Mouse (Mus musculus) myocyte (in vitro differentiated cells): Measurements from ENCODE around the gene Tbxas1. TPM values are rescaled to one million over a fixed set of nuclear protein-coding genes. Genes with fewer than 3 reads are reported as not detected.

ENCODE experiments used
- H3K27me3 ChIP-seq: one replicate; pipeline ENCODE4 v1.6.1; 2011; ENCODE audit not compliant: control insufficient read depth, insufficient read depth, insufficient read length
- H3K36me3 ChIP-seq: one replicate; pipeline ENCODE4 v1.6.1; 2011; ENCODE audit not compliant: control insufficient read depth, insufficient read depth
- H3K4me2 ChIP-seq: one replicate; pipeline ENCODE4 v1.6.1; 2011; ENCODE audit warnings: low read depth, control low read depth
- H3K4me3 ChIP-seq: one replicate; pipeline ENCODE4 v1.5.1; 2011; ENCODE audit warnings: mild to moderate bottlenecking, control low read depth, moderate library complexity
- H3K79me2 ChIP-seq: one replicate; pipeline ENCODE4 v1.6.1; 2011; ENCODE audit not compliant: control insufficient read depth, insufficient read depth
- H3ac ChIP-seq: one replicate; pipeline ENCODE4 v1.6.1; 2011; ENCODE audit not compliant: control insufficient read depth, insufficient read length
- CEBPB ChIP-seq: IDR thresholded peaks from 2 replicates; pipeline ENCODE4 v1.6.1; 2011; ENCODE audit warnings: mild to moderate bottlenecking, moderate library complexity; ENCODE audit not compliant: poor library complexity, insufficient read depth, severe bottlenecking
- E2F4 ChIP-seq: IDR thresholded peaks from one replicate; pipeline ENCODE4 v1.6.1; 2011; ENCODE audit warnings: mild to moderate bottlenecking, control low read depth, moderate library complexity; ENCODE audit not compliant: insufficient read depth
- MAX ChIP-seq: IDR thresholded peaks from one replicate; pipeline ENCODE4 v1.6.1; 2011; ENCODE audit warnings: low read depth, mild to moderate bottlenecking, control low read depth
- MYOD1 ChIP-seq, 3 experiments: IDR thresholded peaks; one replicate each; pipeline ENCODE4 v1.6.1; 2011; ENCODE audit warnings: control low read depth in 2 of 3, low read depth in 2 of 3, mild to moderate bottlenecking in 2 of 3, moderate library complexity in 1 of 3; ENCODE audit not compliant: insufficient read length in 2 of 3, control insufficient read depth in 1 of 3
- MYOG ChIP-seq, 3 experiments: IDR thresholded peaks; one replicate each; pipeline ENCODE4 v1.6.1; 2011; ENCODE audit warnings: control low read depth in 2 of 3, low read depth in 2 of 3, mild to moderate bottlenecking in 2 of 3; ENCODE audit not compliant: insufficient read length in 2 of 3, control insufficient read depth in 1 of 3, insufficient read depth in 1 of 3
- POLR2A ChIP-seq: IDR thresholded peaks from one replicate; pipeline ENCODE4 v1.6.1; 2011; ENCODE audit warnings: low read depth, mild to moderate bottlenecking, control low read depth, moderate library complexity; ENCODE audit not compliant: insufficient read length
- POLR2AphosphoS2 ChIP-seq: IDR thresholded peaks from one replicate; pipeline ENCODE4 v1.6.1; 2011; ENCODE audit warnings: low read depth, control low read depth; ENCODE audit not compliant: insufficient read length
- REST ChIP-seq: IDR thresholded peaks from one replicate; pipeline ENCODE4 v1.6.1; 2011; ENCODE audit warnings: mild to moderate bottlenecking, control low read depth, moderate library complexity; ENCODE audit not compliant: insufficient read depth, insufficient read length
- SRF ChIP-seq: IDR thresholded peaks from one replicate; pipeline ENCODE4 v1.6.1; 2011; ENCODE audit warnings: low read depth; ENCODE audit not compliant: control insufficient read depth, insufficient read length
- TCF12 ChIP-seq: IDR thresholded peaks from one replicate; pipeline ENCODE4 v1.6.1; 2011; ENCODE audit warnings: mild to moderate bottlenecking, control low read depth; ENCODE audit not compliant: poor library complexity, insufficient read depth, severe bottlenecking
- TCF3 ChIP-seq: IDR thresholded peaks from one replicate; pipeline ENCODE4 v1.6.1; 2011; ENCODE audit warnings: low read depth, control low read depth; ENCODE audit not compliant: insufficient read length
- USF1 ChIP-seq: IDR thresholded peaks from one replicate; pipeline ENCODE4 v1.6.1; 2011; ENCODE audit warnings: low read depth, mild to moderate bottlenecking, control low read depth, moderate library complexity
- polyA plus RNA-seq: library from polyadenylated mRNA; unstranded; fragments of >200 nt; fragmentation: generic; extraction: Trizol; gene quantifications from one replicate; pipeline ENCODE4 v1.2.1, GENCODE M21; 2012; ENCODE audit warnings: missing spikeins

Tbxas1 gene
- polyA plus RNA-seq, 1 experiment = not detected

- H3K27me3 ChIP-seq = no peaks in the 10 kb centered on the region
- H3K79me2 ChIP-seq = peaks cover 55% of the 10 kb centered on the region
- peak overlapping the region; percentile 13 for H3K4me2 ChIP-seq
- H3ac ChIP-seq = no peak overlapping the region
- no peak overlapping the region for H3K4me3 ChIP-seq
- no peak for TF ChIP-seq TCF12
- peak; percentile 56 for TF ChIP-seq E2F4
- TF ChIP-seq POLR2A = no peak
- no peaks in the 10 kb centered on the region for H3K36me3 ChIP-seq
These were observed 45.8 kb upstream of the Tbxas1 start for GRCm38 (mm10) chr6:38829452-38829851.

GRCm38 (mm10) chr6:38833721-38834120 lies 41.5 kb upstream of the Tbxas1 start:
- no peak for TF ChIP-seq USF1
- no peak for TF ChIP-seq MAX
- TF ChIP-seq POLR2A = no peak
- TF ChIP-seq REST = no peak
- no peak for TF ChIP-seq MYOG (IDR thresholded peaks at IDR 0.05; ENCODE audit: control insufficient read depth in 1 of 3, insufficient read depth in 1 of 3, insufficient read length in 2 of 3, low read depth in 2 of 3)
- Histone ChIP-seq H3K36me3 (no peaks in the 10 kb centered on the region), H3K27me3 (no peaks in the 10 kb centered on the region), H3ac (no peak overlapping the region), H3K4me2 (no peak overlapping the region), H3K4me3 (no peak overlapping the region), H3K79me2 (peaks cover 40% of the 10 kb centered on the region)

GRCm38 (mm10) chr6:38834727-38835126 lies 40.5 kb upstream of the Tbxas1 start:
- TF ChIP-seq MYOD1 (IDR thresholded peaks at IDR 0.05; ENCODE audit: control insufficient read depth in 1 of 3, insufficient read length in 2 of 3, low read depth in 2 of 3) (no peak), TCF3 (no peak), MYOG (IDR thresholded peaks at IDR 0.05; ENCODE audit: control insufficient read depth in 1 of 3, insufficient read depth in 1 of 3, insufficient read length in 2 of 3, low read depth in 2 of 3) (no peak), SRF (no peak), CEBPB (no peak), POLR2AphosphoS2 (no peak), REST (no peak), MAX (no peak), TCF12 (no peak), USF1 (no peak), E2F4 (no peak), POLR2A (no peak)
- Histone ChIP-seq H3ac (no peak overlapping the region), H3K4me3 (no peak overlapping the region), H3K4me2 (no peak overlapping the region), H3K79me2 (peaks cover 38% of the 10 kb centered on the region), H3K27me3 (no peaks in the 10 kb centered on the region), H3K36me3 (no peaks in the 10 kb centered on the region)

- no peak overlapping the region for H3K4me3 ChIP-seq
- H3K27me3 ChIP-seq = no peaks in the 10 kb centered on the region
- TF ChIP-seq CEBPB = peak; percentile 85
- no peak for TF ChIP-seq MAX
- no peak for TF ChIP-seq TCF12
- no peak for TF ChIP-seq E2F4
- no peak for TF ChIP-seq TCF3
- no peak for TF ChIP-seq REST
- H3K79me2 ChIP-seq = peaks cover 38% of the 10 kb centered on the region
- no peaks in the 10 kb centered on the region for H3K36me3 ChIP-seq
- peak overlapping the region; percentile 25 for H3K4me2 ChIP-seq
- H3ac ChIP-seq = no peak overlapping the region
These were observed 40.0 kb upstream of the Tbxas1 start for GRCm38 (mm10) chr6:38835217-38835616.

- Histone ChIP-seq H3K4me3 (no peak overlapping the region), H3K4me2 (no peak overlapping the region), H3K36me3 (no peaks in the 10 kb centered on the region), H3K79me2 (peaks cover 42% of the 10 kb centered on the region), H3K27me3 (no peaks in the 10 kb centered on the region), H3ac (no peak overlapping the region)
- TF ChIP-seq MYOD1 (IDR thresholded peaks at IDR 0.05; ENCODE audit: control insufficient read depth in 1 of 3, insufficient read length in 2 of 3, low read depth in 2 of 3) (peak; percentile 31 to 69 (median 68)), USF1 (no peak), MYOG (IDR thresholded peaks at IDR 0.05; ENCODE audit: control insufficient read depth in 1 of 3, insufficient read depth in 1 of 3, insufficient read length in 2 of 3, low read depth in 2 of 3) (peak; percentile 39 to 77 (median 70))
These were observed 37.1 kb upstream of the Tbxas1 start for GRCm38 (mm10) chr6:38838061-38838460.

- H3ac ChIP-seq = no peak overlapping the region
- no peaks in the 10 kb centered on the region for H3K36me3 ChIP-seq
- TF ChIP-seq MAX (no peak), MYOG (IDR thresholded peaks at IDR 0.05; ENCODE audit: control insufficient read depth in 1 of 3, insufficient read depth in 1 of 3, insufficient read length in 2 of 3, low read depth in 2 of 3) (no peak), TCF3 (no peak), MYOD1 (IDR thresholded peaks at IDR 0.05; ENCODE audit: control insufficient read depth in 1 of 3, insufficient read length in 2 of 3, low read depth in 2 of 3) (no peak), CEBPB (no peak), POLR2A (no peak), E2F4 (no peak), SRF (no peak), TCF12 (no peak), USF1 (no peak), POLR2AphosphoS2 (no peak), REST (no peak)
- peaks cover 48% of the 10 kb centered on the region for H3K79me2 ChIP-seq
- H3K4me2 ChIP-seq = no peak overlapping the region
- H3K27me3 ChIP-seq = no peaks in the 10 kb centered on the region
- no peak overlapping the region for H3K4me3 ChIP-seq
These were observed 35.3 kb upstream of the Tbxas1 start for GRCm38 (mm10) chr6:38839891-38840290.
